Mouse (Mus musculus) Patski (cell line): ENCODE data around the gene 1700017B05Rik. TPM values are rescaled to one million over a fixed set of nuclear protein-coding genes. Genes with fewer than 3 reads are reported as not detected.
"Not testable (repeated sequence)": the region's sequence is repeated elsewhere in the genome, so short reads cannot be mapped to it uniquely, and the experiment has no call there.

Experiments
- ATAC-seq: fragments of 100-300 bp; one replicate; pipeline ENCODE4 v1.8.0; 2021
- CTCF ChIA-PET: fragments of 350-600 bp; sonication (Branson Sonifier 250); formaldehyde crosslinking; loops from one replicate; lab custom pipeline; 2022; ENCODE audit warnings: inconsistent platforms; lab: Charles Lee
- POLR2A ChIA-PET: fragments of 350-600 bp; sonication (Branson Sonifier 250); formaldehyde crosslinking; loops from one replicate; lab custom pipeline; 2022; ENCODE audit warnings: antibody characterized with exemption, inconsistent platforms; lab: Charles Lee
- DNase-seq: peaks from one replicate; pipeline ENCODE4 v3.0.0-alpha.2; 2011; ENCODE audit warnings: low read depth, low spot score
- H3K27me3 ChIP-seq: fragments of 371-371 bp; one replicate; pipeline ENCODE4 v1.5.1; 2021
- CTCF ChIP-seq: fragments of 100-300 bp; IDR thresholded peaks from one replicate; pipeline ENCODE4 v1.5.1; 2021
- in situ Hi-C: fragments of 300-500 bp; cut with MboI; formaldehyde crosslinking; loops from 3 replicates; pipeline ENCODE4 v1.11.1; 2018; ENCODE audit warnings: low pct_unique_long_range_greater_than_20kb, mixed read lengths
- polyA plus RNA-seq: library from polyadenylated mRNA; unstranded; gene quantifications from one replicate; pipeline ENCODE4 v1.2.3, GENCODE M21; 2021

Gene 1700017B05Rik
- polyA plus RNA-seq, 1 experiment from 2014 or later: 38.2 TPM

DNA sequence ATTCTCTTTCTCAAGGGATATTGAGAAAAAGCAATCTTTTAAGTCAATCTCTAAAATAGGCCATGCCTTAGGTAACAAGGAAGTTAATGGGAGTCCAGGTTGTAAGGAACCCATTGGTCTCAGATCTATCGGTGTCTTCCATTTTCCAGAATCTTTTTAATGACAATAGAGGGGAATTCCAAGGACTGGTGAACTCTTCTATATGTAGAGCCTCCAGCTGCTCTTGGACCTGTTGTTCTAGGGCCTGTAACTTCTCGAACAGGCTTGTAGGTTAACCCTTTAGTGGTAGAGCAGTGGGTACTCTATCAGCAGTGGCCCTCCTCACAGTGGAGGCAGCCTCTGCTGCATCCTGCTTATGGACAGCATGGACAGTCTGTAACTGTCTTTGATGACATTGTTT, 55.5 kb downstream of the 1700017B05Rik start:
- TF ChIP-seq CTCF: no peak
- CTCF ChIA-PET: no interaction called here
- POLR2A ChIA-PET: no interaction called here
- H3K27me3 ChIP-seq: no peaks in the 10 kb centered on the region
- no peak for DNase-seq
- in situ Hi-C loops: loop anchor here (5.0 kb wide), 1 partner anchor 315 kb away; the partner anchor contains the start of gene Cox5a
- no peak for ATAC-seq

GRCm38 (mm10) chr9:57203571-57203970, 58.8 kb downstream of the 1700017B05Rik start:
- H3K27me3 ChIP-seq, ATAC-seq, CTCF ChIA-PET, in situ Hi-C loops, DNase-seq, POLR2A ChIA-PET: not testable (repeated sequence)

Other genes with a start within 250 kb of the 1700017B05Rik start
- gene Sin3a, start 190.6 kb downstream of the 1700017B05Rik start, polyA plus RNA-seq: 40.1 TPM
- 101 TPM for gene Man2c1, start 131.9 kb downstream of the 1700017B05Rik start, polyA plus RNA-seq
- 13.0 TPM for gene Neil1, start 114.3 kb downstream of the 1700017B05Rik start, polyA plus RNA-seq
- 110 TPM for gene Commd4, start 104.3 kb downstream of the 1700017B05Rik start, polyA plus RNA-seq
- not detected for gene Trcg1, start 26.1 kb downstream of the 1700017B05Rik start, polyA plus RNA-seq
- 35.2 TPM for gene Ppcdc, start 177.5 kb upstream of the 1700017B05Rik start, polyA plus RNA-seq
- 73.0 TPM for gene Scamp5, start 205.4 kb upstream of the 1700017B05Rik start, polyA plus RNA-seq
- gene Rpp25, start 241.4 kb upstream of the 1700017B05Rik start, polyA plus RNA-seq: 0.39 TPM